Mouse (Mus musculus): ENCODE data around the gene Map3k15. TPM values are rescaled to one million over a fixed set of nuclear protein-coding genes. Genes with fewer than 3 reads are reported as not detected.

The Map3k15 gene
- 3.0 and 6.0 TPM in 2 replicates for polyA plus RNA-seq (2011; ENCODE audit: insufficient read depth, insufficient read length, low replicate concordance, missing spikeins)

DNA sequence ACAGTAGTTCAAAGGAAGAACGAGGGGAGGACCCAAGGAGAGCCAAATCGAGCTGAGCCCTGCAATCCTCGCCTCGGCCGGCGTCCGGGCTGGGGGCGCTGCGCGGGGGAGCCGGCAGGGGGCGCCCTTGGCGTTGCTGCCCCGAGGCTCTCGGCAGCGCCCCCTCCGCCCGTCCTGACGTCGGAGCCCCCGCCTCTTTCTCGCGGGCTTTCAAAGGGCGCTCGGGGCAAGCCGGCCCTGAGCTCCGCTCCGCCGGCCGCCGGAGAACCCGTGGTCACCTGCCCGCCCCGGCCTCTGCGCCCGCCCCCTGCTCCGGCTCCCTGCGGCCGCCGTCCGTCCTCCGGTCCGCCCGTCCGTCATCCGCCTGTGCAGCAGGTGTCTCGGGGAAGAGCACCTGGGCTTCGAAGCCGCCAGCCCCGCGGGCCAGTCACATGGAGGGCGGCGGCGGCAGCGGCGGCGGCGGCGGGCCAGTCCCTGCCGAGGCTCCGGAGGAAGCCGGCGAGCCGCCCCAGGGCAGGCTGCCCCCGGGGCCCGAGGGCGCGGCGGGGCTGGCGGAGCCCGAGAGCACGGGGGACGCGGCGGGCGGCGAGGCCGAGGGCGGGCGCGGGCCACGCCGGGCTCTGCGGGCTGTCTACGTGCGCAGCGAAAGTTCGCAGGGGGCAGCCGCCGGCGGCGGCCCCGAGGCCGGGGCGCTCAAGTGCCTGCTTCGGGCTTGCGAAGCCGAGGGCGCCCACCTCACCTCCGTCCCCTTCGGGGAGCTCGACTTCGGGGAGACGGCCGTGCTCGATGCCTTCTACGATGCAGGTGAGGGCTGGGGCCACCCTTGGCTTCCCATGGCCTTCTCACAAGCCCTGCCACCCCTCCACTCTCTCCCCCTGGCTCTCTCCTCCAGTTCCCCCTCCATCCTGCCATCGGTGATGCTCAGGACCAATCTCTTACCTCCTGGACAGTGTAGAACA, at the start of gene Map3k15:
Gene Map3k15, plus strand, starts transcription at position 432 of the 959 bp plus-strand sequence.
- 26% methylated on average over 94 of the region's 108 CpGs for WGBS
- peak within 1 kb of the TSS; percentile 60 for H3K4me3 ChIP-seq (replicated peaks; ENCODE audit: control insufficient read depth, low read depth, low read length)
- H3K27ac ChIP-seq (ENCODE audit: control insufficient read depth, insufficient read depth, low read depth, low read length, poor library complexity) = no peak within 1 kb of the TSS; the same call in 1 of the 2 replicates
- TF ChIP-seq CTCF (IDR thresholded peaks at IDR 0.05; ENCODE audit: control insufficient read depth, insufficient read depth, low read length) (peak; percentile 55; the same call in 1 of the 2 replicates), POLR2A (IDR thresholded peaks at IDR 0.05; ENCODE audit: borderline replicate concordance, control insufficient read depth, low read depth, low read length) (no peak)
- no peaks in the 10 kb centered on the region for H3K4me1 ChIP-seq (ENCODE audit: control insufficient read depth, insufficient read depth, low read length)

DNA sequence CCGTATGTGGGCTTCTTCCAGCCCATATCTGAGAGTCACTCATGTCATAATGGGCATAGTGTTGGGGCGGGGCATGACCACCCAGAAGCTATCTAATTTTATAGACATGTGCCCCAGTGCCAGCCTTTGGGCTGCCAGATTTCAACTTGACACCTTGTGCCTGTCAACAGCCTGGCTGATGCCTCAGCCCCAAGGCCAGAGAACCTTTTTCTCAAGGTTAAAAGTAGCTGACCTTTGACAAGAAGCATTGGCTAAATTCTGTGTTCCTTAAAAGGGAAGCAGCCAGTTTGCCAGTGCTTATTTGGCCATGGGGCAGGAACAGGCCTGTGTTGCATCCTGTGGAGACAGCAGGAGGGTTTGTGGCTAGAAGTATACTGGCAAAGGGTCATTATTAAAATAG, 45.7 kb upstream of the Map3k15 start:
- Histone ChIP-seq H3K4me1 (ENCODE audit: control insufficient read depth, insufficient read depth, low read length) (no peaks in the 10 kb centered on the region), H3K4me3 (replicated peaks; ENCODE audit: control insufficient read depth, low read depth, low read length) (no peak overlapping the region), H3K27ac (ENCODE audit: control insufficient read depth, insufficient read depth, low read depth, low read length, poor library complexity) (no peak overlapping the region)
- WGBS = 72% methylated on average over 2 of the region's 2 CpGs
- no peak for TF ChIP-seq POLR2A (IDR thresholded peaks at IDR 0.05; ENCODE audit: borderline replicate concordance, control insufficient read depth, low read depth, low read length)
- no peak for TF ChIP-seq CTCF (IDR thresholded peaks at IDR 0.05; ENCODE audit: control insufficient read depth, insufficient read depth, low read length)

DNA sequence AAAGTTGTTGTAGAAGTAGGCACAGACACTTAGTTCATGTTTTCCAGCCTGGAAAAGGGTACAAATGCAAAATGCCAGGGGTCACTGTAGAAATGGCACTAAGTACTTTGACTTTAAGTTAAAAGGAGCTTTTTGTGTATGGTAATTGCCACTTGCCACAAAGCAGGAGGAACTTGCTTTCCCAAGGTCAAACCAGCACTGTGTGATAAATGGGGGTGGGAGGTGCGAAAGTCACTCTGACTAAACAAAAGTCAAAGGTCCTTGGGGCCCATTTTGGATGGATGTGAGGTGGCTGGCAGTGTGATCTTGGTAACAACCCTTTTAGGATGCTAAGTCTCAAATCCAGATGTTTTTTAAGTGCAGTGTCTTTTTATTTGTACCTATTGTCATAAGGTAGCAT, 44.6 kb upstream of the Map3k15 start:
- no peak for TF ChIP-seq CTCF (IDR thresholded peaks at IDR 0.05; ENCODE audit: control insufficient read depth, insufficient read depth, low read length)
- no peak for TF ChIP-seq POLR2A (IDR thresholded peaks at IDR 0.05; ENCODE audit: borderline replicate concordance, control insufficient read depth, low read depth, low read length)
- Histone ChIP-seq H3K4me3 (replicated peaks; ENCODE audit: control insufficient read depth, low read depth, low read length) (no peak overlapping the region), H3K27ac (ENCODE audit: control insufficient read depth, insufficient read depth, low read depth, low read length, poor library complexity) (no peak overlapping the region), H3K4me1 (ENCODE audit: control insufficient read depth, insufficient read depth, low read length) (no peaks in the 10 kb centered on the region)
- WGBS = 89% methylated on average over 1 of the region's 1 CpGs

DNA sequence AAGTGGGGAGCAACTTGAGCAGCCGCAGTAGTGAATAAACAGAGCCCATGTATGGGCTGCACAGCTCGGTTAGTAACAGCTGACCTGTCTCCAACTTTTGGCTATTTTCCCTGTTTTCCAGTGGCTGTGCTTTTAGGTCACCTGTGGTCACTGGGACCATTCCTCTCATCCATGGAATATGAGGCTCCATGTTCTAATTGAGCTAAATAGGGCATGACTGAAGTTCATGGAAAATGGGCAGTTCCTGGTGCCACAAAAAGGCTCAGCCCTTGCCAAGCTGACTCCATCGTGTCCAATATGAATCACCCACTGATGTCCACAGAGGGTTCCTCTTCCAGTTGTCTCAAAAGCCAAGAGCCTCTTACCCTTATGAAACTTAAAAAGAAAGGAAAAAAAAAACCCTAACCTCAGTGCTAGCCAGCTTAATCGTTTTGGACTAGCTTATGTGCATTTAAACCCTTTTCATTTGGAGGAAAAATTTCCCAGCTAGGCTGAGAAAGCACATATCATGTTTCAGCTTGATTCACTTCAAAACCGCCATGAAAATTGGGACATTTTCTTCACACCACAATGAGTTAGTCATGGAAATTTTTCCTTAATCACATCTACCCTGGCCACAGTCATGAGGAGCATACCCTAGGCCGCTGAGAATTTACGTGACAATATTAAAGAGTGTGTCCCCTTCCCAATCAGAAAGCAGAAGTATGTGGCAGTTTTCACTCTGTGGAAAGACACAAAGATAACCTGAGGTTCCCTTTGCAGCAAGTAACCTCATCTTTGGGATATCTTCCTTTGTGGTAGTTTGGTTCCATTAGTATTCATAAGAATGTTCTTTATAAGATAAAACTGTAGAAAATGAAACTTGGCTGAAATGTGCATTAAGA, 34.4 kb upstream of the Map3k15 start:
- Histone ChIP-seq H3K27ac (ENCODE audit: control insufficient read depth, insufficient read depth, low read depth, low read length, poor library complexity) (no peak overlapping the region), H3K4me3 (replicated peaks; ENCODE audit: control insufficient read depth, low read depth, low read length) (no peak overlapping the region), H3K4me1 (ENCODE audit: control insufficient read depth, insufficient read depth, low read length) (no peaks in the 10 kb centered on the region)
- TF ChIP-seq CTCF (IDR thresholded peaks at IDR 0.05; ENCODE audit: control insufficient read depth, insufficient read depth, low read length) (no peak), POLR2A (IDR thresholded peaks at IDR 0.05; ENCODE audit: borderline replicate concordance, control insufficient read depth, low read depth, low read length) (no peak)
- 67% methylated on average over 7 of the region's 7 CpGs for WGBS

DNA sequence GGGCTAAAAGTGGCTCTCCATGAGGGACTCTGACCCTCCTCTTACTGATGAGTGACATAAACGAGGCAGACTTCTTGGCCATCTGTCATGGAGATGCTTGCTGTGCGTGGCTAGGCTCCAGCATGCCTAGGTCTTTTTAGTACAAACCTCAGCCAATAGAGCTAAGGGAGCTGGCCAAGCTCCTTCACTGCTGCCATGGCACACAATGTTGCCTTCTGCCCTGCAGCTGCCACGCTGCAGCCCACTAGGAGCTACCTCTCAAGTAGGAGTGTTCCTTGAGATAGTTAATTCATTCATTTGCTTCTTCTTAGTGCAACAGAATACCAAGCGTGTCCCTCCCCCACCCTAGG, 33.8 kb upstream of the Map3k15 start:
- 79% methylated on average over 4 of the region's 4 CpGs for WGBS
- TF ChIP-seq POLR2A (IDR thresholded peaks at IDR 0.05; ENCODE audit: borderline replicate concordance, control insufficient read depth, low read depth, low read length) (no peak), CTCF (IDR thresholded peaks at IDR 0.05; ENCODE audit: control insufficient read depth, insufficient read depth, low read length) (no peak)
- no peak overlapping the region for H3K4me3 ChIP-seq (replicated peaks; ENCODE audit: control insufficient read depth, low read depth, low read length)
- no peaks in the 10 kb centered on the region for H3K4me1 ChIP-seq (ENCODE audit: control insufficient read depth, insufficient read depth, low read length)
- no peak overlapping the region for H3K27ac ChIP-seq (ENCODE audit: control insufficient read depth, insufficient read depth, low read depth, low read length, poor library complexity)

DNA sequence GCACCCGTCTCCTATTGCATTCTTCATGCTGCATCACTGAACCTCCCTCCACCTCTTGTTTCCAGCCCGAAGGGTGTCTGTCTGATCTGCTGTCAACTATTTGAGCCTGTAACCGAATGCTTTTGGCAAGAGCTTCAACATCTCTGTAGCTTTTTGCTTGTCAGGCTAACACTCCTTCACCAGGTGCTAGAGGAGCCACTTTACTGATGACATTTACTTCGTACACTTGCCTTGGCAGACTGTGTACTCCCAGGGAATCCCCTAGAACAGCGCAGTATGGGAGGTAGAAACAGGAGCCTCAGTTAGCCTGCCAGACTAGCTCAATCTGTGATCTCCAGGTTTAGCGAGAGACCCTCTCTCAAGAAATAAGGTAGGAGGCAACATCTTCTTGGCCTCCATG, 32.8 kb upstream of the Map3k15 start:
- 85% methylated on average over 6 of the region's 6 CpGs for WGBS
- H3K4me3 ChIP-seq (replicated peaks; ENCODE audit: control insufficient read depth, low read depth, low read length) = no peak overlapping the region
- no peak for TF ChIP-seq POLR2A (IDR thresholded peaks at IDR 0.05; ENCODE audit: borderline replicate concordance, control insufficient read depth, low read depth, low read length)
- no peak for TF ChIP-seq CTCF (IDR thresholded peaks at IDR 0.05; ENCODE audit: control insufficient read depth, insufficient read depth, low read length)
- H3K27ac ChIP-seq (ENCODE audit: control insufficient read depth, insufficient read depth, low read depth, low read length, poor library complexity) = no peak overlapping the region
- H3K4me1 ChIP-seq (ENCODE audit: control insufficient read depth, insufficient read depth, low read length) = no peaks in the 10 kb centered on the region

DNA sequence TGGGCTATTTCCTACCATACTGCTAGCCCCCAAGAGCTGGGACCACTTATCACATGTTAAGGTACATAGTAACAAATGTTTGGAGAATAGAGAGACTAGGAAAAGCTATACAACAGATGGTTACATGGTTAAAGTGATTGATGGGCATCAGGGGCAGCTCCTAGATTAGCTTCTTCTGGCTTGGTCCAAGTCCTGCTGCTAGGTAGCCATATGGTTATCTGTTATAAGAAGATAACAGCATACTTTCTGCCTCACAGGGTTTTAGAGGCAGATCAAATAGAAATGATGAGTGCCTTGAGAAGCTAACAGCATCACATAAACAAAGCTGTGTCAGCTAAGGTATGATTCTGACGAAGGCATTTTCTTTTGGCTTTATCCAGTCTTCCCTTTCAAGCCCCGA, 26.8 kb upstream of the Map3k15 start:
- TF ChIP-seq POLR2A (IDR thresholded peaks at IDR 0.05; ENCODE audit: borderline replicate concordance, control insufficient read depth, low read depth, low read length) (no peak), CTCF (IDR thresholded peaks at IDR 0.05; ENCODE audit: control insufficient read depth, insufficient read depth, low read length) (no peak)

DNA sequence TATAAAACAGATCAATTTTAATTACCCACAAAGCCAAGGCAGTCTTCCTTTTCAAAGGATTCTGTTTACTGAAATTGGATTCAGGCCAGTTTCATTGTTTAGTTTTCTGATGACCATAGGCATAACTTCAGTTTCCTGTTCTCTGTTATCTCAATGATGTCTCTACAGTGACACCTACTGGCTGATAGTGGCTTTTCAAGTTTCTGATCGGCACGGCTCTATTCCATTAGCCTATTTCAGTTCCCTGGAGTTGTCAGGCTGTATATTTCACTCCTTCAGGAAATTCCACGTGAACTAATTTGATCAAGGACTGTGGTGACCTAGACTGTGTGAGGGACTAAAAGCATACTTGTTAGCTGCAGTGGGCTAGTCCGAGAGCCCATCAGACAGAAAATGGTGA, 25.0 kb upstream of the Map3k15 start:
- no peak for TF ChIP-seq CTCF (IDR thresholded peaks at IDR 0.05; ENCODE audit: control insufficient read depth, insufficient read depth, low read length)
- no peak for TF ChIP-seq POLR2A (IDR thresholded peaks at IDR 0.05; ENCODE audit: borderline replicate concordance, control insufficient read depth, low read depth, low read length)
- H3K27ac ChIP-seq (ENCODE audit: control insufficient read depth, insufficient read depth, low read depth, low read length, poor library complexity) = no peak overlapping the region
- H3K4me1 ChIP-seq (ENCODE audit: control insufficient read depth, insufficient read depth, low read length) = no peaks in the 10 kb centered on the region
- no peak overlapping the region for H3K4me3 ChIP-seq (replicated peaks; ENCODE audit: control insufficient read depth, low read depth, low read length)
- WGBS = 33% methylated on average over 4 of the region's 4 CpGs

More for the DNA sequence above, 26.8 kb upstream of the Map3k15 start:
- 86% methylated on average over 2 of the region's 2 CpGs for WGBS
- Histone ChIP-seq H3K4me1 (ENCODE audit: control insufficient read depth, insufficient read depth, low read length) (no peaks in the 10 kb centered on the region), H3K27ac (ENCODE audit: control insufficient read depth, insufficient read depth, low read depth, low read length, poor library complexity) (no peak overlapping the region), H3K4me3 (replicated peaks; ENCODE audit: control insufficient read depth, low read depth, low read length) (no peak overlapping the region)

Measured in bone marrow, adult 2 months (tissue).